Mouse (Mus musculus) MEL (cell line): ENCODE results near the gene Krtcap2.

Experiments used
- ETS1 ChIP-seq: IDR thresholded peaks from 2 replicates; pipeline ENCODE4 v1.6.1; 2012; ENCODE audit warnings: low read depth, mild to moderate bottlenecking, inconsistent platforms, low read length, improper control_type of control experiment, moderate library complexity
- RCOR1 ChIP-seq: IDR thresholded peaks from 2 replicates; pipeline ENCODE4 v1.6.1; 2012; ENCODE audit warnings: low read depth, mild to moderate bottlenecking, inconsistent platforms, low read length, improper control_type of control experiment

GRCm38 (mm10) chr3:89203142-89203514 is 42.6 kb upstream of the Krtcap2 start:
- TF ChIP-seq ETS1 (no peak), RCOR1 (no peak)
